Mouse (Mus musculus) midbrain, embryonic 12.5 days (tissue): Measurements from ENCODE around the gene Tac4. TPM values are rescaled to one million over a fixed set of nuclear protein-coding genes. Genes with fewer than 3 reads are reported as not detected.
A peak's percentile ranks its signal among the peaks of the same experiment; 100 is the strongest.

Source experiments
- ATAC-seq: fragments of 200-750 bp; cut with Nextera tagmentation; 2 replicates; pipeline ENCODE4 v1.8.0; 2017; ENCODE audit warnings: low read depth, moderate TSS enrichment, moderate library complexity; ENCODE audit not compliant: low FRiP score
- H3K27ac ChIP-seq: fragments of 300-500 bp; sonication (generic); replicated peaks from 2 replicates; pipeline ENCODE4 v1.5.1; 2016; ENCODE audit warnings: mild to moderate bottlenecking
- H3K27me3 ChIP-seq: fragments of 300-500 bp; sonication (generic); 2 replicates; pipeline ENCODE4 v1.6.1; 2016; ENCODE audit warnings: mild to moderate bottlenecking
- H3K36me3 ChIP-seq: fragments of 300-500 bp; sonication (generic); 2 replicates; pipeline ENCODE4 v1.6.1; 2016
- H3K4me1 ChIP-seq: fragments of 300-500 bp; sonication (generic); 2 replicates; pipeline ENCODE4 v1.6.1; 2016
- H3K4me2 ChIP-seq: fragments of 300-500 bp; sonication (generic); replicated peaks from 2 replicates; pipeline ENCODE4 v1.6.1; 2016; ENCODE audit warnings: mild to moderate bottlenecking, moderate library complexity
- H3K4me3 ChIP-seq: fragments of 300-500 bp; sonication (generic); 2 replicates; pipeline ENCODE4 v1.5.1; 2016; ENCODE audit warnings: mild to moderate bottlenecking
- H3K9ac ChIP-seq: fragments of 300-500 bp; sonication (generic); replicated peaks from 2 replicates; pipeline ENCODE4 v1.6.1; 2016; ENCODE audit warnings: mild to moderate bottlenecking, moderate library complexity
- H3K9me3 ChIP-seq: fragments of 300-500 bp; sonication (generic); 2 replicates; pipeline ENCODE4 v1.6.1; 2016; ENCODE audit warnings: mild to moderate bottlenecking
- WGBS: fragments of 180-500 bp; shearing (Covaris S2); methylation state at CpG from one replicate; pipeline ENCODE4 v1.1.7; 2016; 5-methylcytosine and 5-hydroxymethylcytosine counted together
- polyA plus RNA-seq: library from polyadenylated mRNA; unstranded; fragments of >200 nt; fragmentation: Nextera tagmentation; extraction: Ambion mirVana; gene quantifications from 2 replicates; pipeline ENCODE4 v1.2.1, GENCODE M21; 2016

Tac4 gene
- polyA plus RNA-seq, 1 experiment from 2014 or later = 0.23 TPM

DNA sequence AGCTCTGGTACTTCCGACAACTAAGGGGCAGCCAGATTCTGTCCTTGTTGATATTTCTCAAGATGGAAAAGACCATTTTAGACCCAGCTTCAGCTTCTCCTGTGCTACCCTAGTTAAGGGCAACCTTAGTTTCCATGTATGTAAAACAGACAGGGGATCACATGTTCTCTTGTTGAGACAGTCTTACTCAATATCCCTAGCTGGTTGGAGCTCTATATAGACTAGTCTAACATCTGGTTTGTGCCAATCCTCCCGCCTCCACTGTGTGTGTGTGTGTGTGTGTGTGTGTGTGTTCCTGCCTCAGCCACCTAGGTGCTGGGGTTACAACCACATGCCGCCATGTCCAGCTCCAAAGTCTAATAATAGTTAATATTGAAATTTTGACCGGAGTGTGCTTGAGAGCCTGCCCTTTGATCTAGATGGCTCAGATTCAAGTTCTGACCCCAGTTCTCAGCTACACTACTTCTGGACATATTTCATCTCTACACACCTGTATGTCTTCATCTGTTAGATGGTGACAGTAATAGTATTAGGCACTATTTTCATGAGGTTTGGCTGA, 3.2 kb downstream of the Tac4 start:
- Histone ChIP-seq H3K4me1 (peaks cover 22% of the 10 kb centered on the region), H3K9me3 (no peaks in the 10 kb centered on the region), H3K27me3 (peaks cover 17% of the 10 kb centered on the region), H3K36me3 (peaks cover 2% of the 10 kb centered on the region), H3K27ac (peak overlapping the region; percentile 73), H3K9ac (no peak overlapping the region), H3K4me3 (no peak overlapping the region), H3K4me2 (no peak overlapping the region)
- ATAC-seq = peak; percentile 7; the same call in 1 of the 2 replicates
- 53% methylated on average over 4 of the region's 4 CpGs for WGBS

DNA sequence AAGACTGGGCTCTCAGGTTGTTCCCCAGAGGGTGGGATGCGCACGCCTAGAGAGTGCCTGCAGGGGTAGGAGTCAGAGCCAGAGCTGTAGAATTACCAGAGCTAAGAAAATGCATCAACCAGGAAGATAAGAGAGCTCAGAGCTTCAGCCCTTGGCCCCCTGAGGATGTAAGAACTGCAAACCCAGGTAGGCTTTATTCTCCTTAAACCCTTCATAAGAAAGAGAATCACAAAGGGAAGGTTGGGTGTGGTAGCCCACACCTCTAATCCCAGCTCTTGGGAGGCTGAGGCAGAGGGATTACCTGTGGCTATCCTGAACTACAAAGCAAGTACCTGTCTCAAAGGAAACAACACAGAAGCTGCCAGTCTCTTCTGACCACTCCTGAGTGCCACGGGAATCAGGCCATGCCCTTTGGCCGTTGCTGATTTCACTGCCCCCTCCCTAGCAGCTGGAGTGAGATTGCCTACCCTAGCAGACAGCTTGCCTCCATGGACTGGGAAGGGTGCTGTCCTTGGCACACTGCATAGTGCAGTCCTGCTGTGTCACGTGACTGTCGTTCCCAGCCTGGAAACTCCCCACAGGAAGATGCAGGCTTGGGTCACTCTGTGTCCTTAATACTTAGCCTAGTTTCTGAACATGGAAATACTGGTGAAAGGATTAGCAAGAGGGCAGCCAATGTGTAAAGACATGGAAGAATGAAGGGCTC, 5.4 kb downstream of the Tac4 start:
- Histone ChIP-seq H3K9ac (no peak overlapping the region), H3K4me2 (no peak overlapping the region), H3K4me1 (peaks cover 22% of the 10 kb centered on the region), H3K27ac (no peak overlapping the region), H3K9me3 (no peaks in the 10 kb centered on the region), H3K36me3 (peaks cover 24% of the 10 kb centered on the region), H3K4me3 (no peak overlapping the region), H3K27me3 (0 out of 2 replicates have a peak, but pooled peaks cover 5% of the 10 kb centered on the region)
- 45% methylated on average over 6 of the region's 6 CpGs for WGBS
- no peak for ATAC-seq

DNA sequence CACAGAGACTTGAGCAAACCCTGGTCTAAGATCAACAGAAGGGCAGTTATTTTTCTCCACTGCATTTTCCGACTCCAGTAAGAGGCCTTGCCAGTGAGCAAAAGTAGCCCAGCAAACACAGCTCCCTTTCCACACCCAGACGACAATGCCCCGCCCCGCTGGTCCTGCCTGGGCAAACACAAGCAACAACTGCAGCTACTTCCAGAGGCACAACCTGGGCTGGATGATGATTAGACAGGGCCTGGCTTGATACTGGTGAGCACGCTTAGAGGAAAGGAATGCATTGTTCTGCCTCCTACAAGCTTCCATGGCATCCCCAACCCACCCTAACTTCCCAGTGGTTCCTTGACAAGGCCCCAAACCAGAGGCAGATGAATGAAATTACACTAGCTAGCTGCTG, 12.3 kb downstream of the Tac4 start:
- Histone ChIP-seq H3K4me3 (no peak overlapping the region), H3K27me3 (no peaks in the 10 kb centered on the region), H3K9me3 (no peaks in the 10 kb centered on the region), H3K9ac (no peak overlapping the region), H3K4me2 (no peak overlapping the region), H3K4me1 (no peaks in the 10 kb centered on the region), H3K36me3 (peaks cover 92% of the 10 kb centered on the region), H3K27ac (no peak overlapping the region)
- ATAC-seq = no peak
- 84% methylated on average over 5 of the region's 5 CpGs for WGBS

DNA sequence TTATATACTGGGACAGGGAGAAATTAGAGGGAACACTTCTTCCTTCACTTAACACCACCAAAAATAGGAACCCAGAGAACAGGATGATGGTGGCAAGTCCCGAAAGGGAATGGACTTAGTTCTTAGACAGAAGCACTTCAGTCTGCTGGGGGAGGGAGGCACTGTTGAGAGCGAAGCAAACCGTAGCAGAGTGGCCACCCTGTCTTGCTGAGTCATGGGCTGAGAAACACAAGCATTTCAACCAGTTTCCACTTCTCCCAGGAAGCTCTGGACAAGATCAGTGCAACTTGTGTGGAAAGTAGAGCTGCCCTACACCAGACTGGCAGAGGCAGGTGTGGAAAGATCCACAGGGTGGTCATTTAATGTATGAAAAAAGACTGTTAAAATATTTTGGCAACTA, 13.3 kb downstream of the Tac4 start:
- no peaks in the 10 kb centered on the region for H3K27me3 ChIP-seq
- H3K36me3 ChIP-seq = peaks cover 99% of the 10 kb centered on the region

DNA sequence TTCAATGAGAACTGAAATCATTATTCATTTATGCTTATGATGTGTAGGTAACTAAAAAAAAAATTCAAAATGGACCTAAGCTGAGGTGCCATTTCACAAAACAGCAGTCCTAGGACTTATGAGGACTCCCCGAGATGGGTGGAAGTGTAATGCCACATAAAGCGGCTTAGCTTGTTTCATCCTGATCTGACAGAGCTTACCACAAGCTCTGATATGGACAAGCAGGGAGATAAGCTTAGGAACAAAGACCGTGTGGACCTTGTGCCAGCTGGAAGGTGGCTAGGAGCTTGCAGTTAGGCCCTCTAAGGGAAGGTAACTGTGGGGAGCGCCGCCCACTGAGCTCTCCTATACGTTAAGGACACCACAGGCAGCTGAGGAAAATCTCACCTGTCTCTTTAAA, 14.7 kb downstream of the Tac4 start:
- Histone ChIP-seq H3K9me3 (no peaks in the 10 kb centered on the region), H3K27ac (no peak overlapping the region), H3K27me3 (no peaks in the 10 kb centered on the region), H3K4me1 (no peaks in the 10 kb centered on the region), H3K9ac (no peak overlapping the region), H3K4me2 (no peak overlapping the region), H3K4me3 (no peak overlapping the region), H3K36me3 (peaks cover 98% of the 10 kb centered on the region)
- no peak for ATAC-seq
- WGBS = 91% methylated on average over 6 of the region's 6 CpGs

More for the DNA sequence above, 13.3 kb downstream of the Tac4 start:
- no peaks in the 10 kb centered on the region for H3K4me1 ChIP-seq
- no peaks in the 10 kb centered on the region for H3K9me3 ChIP-seq
- H3K4me3 ChIP-seq = no peak overlapping the region
- H3K9ac ChIP-seq = no peak overlapping the region
- H3K4me2 ChIP-seq = no peak overlapping the region
- no peak overlapping the region for H3K27ac ChIP-seq
- ATAC-seq = no peak
- 90% methylated on average over 3 of the region's 3 CpGs for WGBS

DNA sequence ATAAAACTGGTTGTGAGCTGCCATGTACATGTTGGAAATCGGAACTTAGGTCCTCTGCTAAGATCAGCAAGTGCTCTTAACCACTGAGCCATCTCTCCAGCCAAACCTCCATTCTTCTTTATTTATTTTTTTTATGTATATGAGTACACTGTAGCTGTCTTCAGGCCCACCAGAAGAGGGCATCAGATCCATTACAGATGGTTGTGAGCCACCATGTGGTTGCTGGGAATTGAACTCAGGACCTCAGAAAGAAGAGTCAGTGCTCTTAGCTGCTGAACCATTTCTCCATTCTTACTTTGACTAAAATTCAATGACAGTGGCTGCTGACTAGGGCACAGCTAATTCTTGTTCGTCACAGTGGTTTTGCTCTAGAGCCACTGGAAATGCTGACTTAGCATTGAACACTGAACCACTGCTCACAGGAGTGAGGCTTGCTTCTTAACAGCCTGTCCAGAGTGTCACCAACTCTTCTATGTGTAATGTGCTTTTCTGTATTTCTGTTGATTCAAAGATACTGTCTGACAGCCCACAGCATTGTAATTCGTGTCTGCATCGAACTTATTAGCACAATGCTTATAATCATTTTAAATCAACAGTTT, 17.8 kb downstream of the Tac4 start:
- ATAC-seq = no peak
- 92% methylated on average over 4 of the region's 4 CpGs for WGBS

DNA sequence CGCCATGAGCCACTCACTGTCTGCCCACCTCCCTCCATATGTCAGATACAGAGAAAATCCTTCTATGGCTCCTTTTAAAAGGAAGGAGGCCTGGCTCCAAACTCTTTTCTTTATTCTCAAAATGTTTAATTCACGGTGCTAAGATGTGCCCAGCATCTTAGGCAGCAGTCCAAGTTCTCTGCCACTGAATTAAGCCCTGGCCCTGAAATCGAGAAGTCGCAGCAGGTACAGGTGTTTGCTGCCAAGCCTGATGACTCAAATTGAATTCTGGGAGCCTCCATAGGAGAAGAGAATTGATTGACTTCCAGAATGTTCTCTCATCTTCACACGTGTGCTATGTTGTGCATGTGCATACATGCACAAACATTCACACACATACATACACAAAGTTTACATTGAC, 21.0 kb downstream of the Tac4 start:
- H3K9ac ChIP-seq = no peak overlapping the region
- 93% methylated on average over 5 of the region's 5 CpGs for WGBS
- no peaks in the 10 kb centered on the region for H3K4me1 ChIP-seq
- H3K27ac ChIP-seq = no peak overlapping the region
- H3K4me2 ChIP-seq = no peak overlapping the region
- ATAC-seq = no peak
- H3K4me3 ChIP-seq = no peak overlapping the region
- peaks cover 96% of the 10 kb centered on the region for H3K36me3 ChIP-seq
- H3K27me3 ChIP-seq = no peaks in the 10 kb centered on the region
- no peaks in the 10 kb centered on the region for H3K9me3 ChIP-seq

More for the DNA sequence above, 17.8 kb downstream of the Tac4 start:
- Histone ChIP-seq H3K27me3 (no peaks in the 10 kb centered on the region), H3K4me1 (no peaks in the 10 kb centered on the region), H3K4me3 (no peak overlapping the region), H3K36me3 (peaks cover 97% of the 10 kb centered on the region), H3K27ac (no peak overlapping the region), H3K4me2 (no peak overlapping the region), H3K9ac (no peak overlapping the region), H3K9me3 (no peaks in the 10 kb centered on the region)

DNA sequence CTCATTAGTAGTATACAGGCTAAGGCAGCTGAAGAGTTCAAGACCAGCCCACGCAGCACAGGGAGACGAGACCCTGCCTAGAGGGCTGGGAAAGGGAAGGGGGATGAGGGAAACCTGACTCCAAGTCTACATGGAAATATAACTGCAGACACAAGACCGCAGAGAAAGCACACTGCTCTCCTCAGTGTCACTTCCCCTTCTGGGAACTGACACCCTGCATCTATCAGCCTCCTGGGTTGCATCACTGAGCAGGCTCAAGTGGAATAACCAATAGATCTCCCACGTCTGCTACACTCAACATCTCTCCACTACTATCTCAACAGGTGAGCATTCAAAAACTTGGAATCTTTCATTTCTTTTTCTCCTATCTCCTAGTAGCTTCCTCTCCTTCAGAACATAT, 30.7 kb downstream of the Tac4 start:
- no peak for ATAC-seq
- H3K27me3 ChIP-seq = no peaks in the 10 kb centered on the region
- H3K9me3 ChIP-seq = no peaks in the 10 kb centered on the region
- no peak overlapping the region for H3K27ac ChIP-seq
- no peak overlapping the region for H3K4me2 ChIP-seq
- peaks cover 67% of the 10 kb centered on the region for H3K36me3 ChIP-seq
- no peak overlapping the region for H3K4me3 ChIP-seq
- no peak overlapping the region for H3K9ac ChIP-seq
- WGBS = 80% methylated on average over 4 of the region's 4 CpGs
- H3K4me1 ChIP-seq = no peaks in the 10 kb centered on the region

DNA sequence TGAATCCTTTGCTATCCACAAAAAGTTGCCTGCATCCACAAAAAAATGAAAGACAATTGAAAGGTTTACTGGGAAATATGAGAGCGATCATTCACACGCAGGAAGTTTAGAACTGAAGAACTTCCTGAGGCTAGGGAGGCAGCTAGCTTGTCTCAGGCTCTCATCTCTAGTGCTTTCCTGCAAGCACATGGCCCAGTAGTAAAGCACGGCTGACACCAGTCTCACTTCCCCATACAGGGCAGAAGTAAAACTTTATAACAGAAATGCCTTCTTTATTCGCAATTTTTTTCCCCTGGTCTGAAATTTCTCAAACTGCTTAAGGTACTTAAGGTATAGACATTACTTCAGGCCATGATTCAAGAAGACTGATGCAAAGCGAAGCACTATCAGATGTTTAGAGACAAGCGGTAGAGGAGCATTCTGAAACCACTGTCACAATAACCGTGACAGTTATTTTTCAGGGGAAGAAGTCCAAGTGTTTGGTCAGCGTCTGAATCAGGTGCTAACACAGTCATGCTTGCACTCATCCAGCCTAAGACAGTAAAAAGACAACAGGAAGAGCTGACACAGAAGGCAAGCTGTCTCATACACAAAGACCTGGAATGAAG, 31.8 kb downstream of the Tac4 start:
- peaks cover 65% of the 10 kb centered on the region for H3K36me3 ChIP-seq
- no peak overlapping the region for H3K4me3 ChIP-seq
- ATAC-seq = no peak
- 91% methylated on average over 8 of the region's 8 CpGs for WGBS
- H3K9me3 ChIP-seq = no peaks in the 10 kb centered on the region
- H3K4me2 ChIP-seq = no peak overlapping the region
- no peak overlapping the region for H3K9ac ChIP-seq
- H3K4me1 ChIP-seq = no peaks in the 10 kb centered on the region
- H3K27me3 ChIP-seq = no peaks in the 10 kb centered on the region
- no peak overlapping the region for H3K27ac ChIP-seq

DNA sequence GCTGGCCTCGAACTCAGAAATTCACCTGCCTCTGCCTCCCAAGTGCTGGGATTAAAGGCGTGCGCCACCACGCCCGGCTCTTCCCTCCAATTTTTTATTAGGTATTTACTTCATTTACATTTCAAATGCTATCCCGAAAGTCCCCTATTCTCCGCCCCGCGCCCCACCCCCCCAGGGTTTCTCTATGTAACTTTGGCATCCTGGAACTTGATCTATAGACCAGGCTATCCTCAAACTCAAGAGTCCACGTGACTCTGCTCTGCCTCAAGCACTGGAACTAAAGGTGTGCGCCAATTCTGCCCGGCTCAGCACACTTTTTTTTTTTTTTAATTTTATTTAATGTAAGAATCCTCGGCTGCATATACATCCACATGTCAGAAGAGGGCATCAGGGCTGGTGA, 34.4 kb downstream of the Tac4 start:
- H3K9ac ChIP-seq = no peak overlapping the region
- no peak for ATAC-seq

DNA sequence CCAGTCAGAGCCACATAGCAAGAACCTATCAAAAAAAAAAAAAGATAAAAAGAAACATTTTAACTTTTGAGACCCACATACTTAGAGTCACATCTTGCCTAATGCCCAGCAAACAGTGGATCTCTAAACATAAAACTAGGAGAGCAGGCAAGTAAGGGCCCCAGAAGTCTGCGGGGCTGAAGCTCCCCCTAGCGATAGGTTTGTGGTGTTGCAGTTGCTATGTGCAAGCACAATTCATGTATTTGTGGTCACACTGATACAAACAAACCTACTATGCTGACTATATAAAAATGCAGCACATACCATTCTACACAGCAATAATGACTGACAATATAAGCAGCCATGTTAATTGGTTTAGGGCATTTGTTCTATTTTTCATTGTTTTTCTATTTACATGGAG, 36.8 kb downstream of the Tac4 start:
- Histone ChIP-seq H3K27me3 (no peaks in the 10 kb centered on the region), H3K9ac (no peak overlapping the region), H3K9me3 (no peaks in the 10 kb centered on the region), H3K4me2 (no peak overlapping the region), H3K4me1 (no peaks in the 10 kb centered on the region), H3K27ac (no peak overlapping the region), H3K36me3 (peaks cover 75% of the 10 kb centered on the region), H3K4me3 (no peak overlapping the region)
- WGBS = 23% methylated on average over 2 of the region's 2 CpGs
- ATAC-seq = no peak

More for the DNA sequence above, 34.4 kb downstream of the Tac4 start:
- no peak overlapping the region for H3K4me2 ChIP-seq
- no peak overlapping the region for H3K4me3 ChIP-seq
- no peaks in the 10 kb centered on the region for H3K27me3 ChIP-seq
- peaks cover 72% of the 10 kb centered on the region for H3K36me3 ChIP-seq
- H3K4me1 ChIP-seq = no peaks in the 10 kb centered on the region
- 96% methylated on average over 13 of the region's 13 CpGs for WGBS
- H3K27ac ChIP-seq = no peak overlapping the region
- H3K9me3 ChIP-seq = no peaks in the 10 kb centered on the region

DNA sequence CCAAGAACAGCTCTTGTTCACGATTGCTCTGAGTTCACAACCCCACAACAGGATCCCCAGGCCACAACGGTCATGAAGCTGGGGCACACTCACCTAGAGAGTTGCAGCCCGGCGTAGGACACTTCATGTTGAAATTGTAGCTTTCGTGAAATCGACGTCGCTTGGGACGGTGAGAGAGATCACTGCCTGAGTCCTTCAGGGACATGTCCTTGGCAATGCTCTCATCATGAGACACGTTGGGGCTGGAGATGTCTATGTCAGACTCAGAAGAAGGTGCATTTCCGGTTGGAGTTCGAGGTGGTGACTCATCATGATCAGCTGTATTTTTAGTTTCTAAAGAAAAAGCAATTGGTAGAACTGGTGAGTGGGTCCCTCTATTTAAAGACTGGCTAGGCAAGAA, 38.6 kb downstream of the Tac4 start:
- ATAC-seq = no peak
- 96% methylated on average over 12 of the region's 12 CpGs for WGBS
- Histone ChIP-seq H3K4me3 (no peak overlapping the region), H3K4me2 (no peak overlapping the region), H3K36me3 (peaks cover 71% of the 10 kb centered on the region), H3K27me3 (no peaks in the 10 kb centered on the region), H3K9me3 (no peaks in the 10 kb centered on the region), H3K4me1 (no peaks in the 10 kb centered on the region), H3K27ac (no peak overlapping the region), H3K9ac (no peak overlapping the region)
